Mouse (Mus musculus): ENCODE results near the gene Gm35549. TPM values are rescaled to one million over a fixed set of nuclear protein-coding genes. Genes with fewer than 3 reads are reported as not detected.
A peak's percentile ranks its signal among the peaks of the same experiment; 100 is the strongest.
"Not testable (repeated sequence)": the region's sequence is repeated elsewhere in the genome, so short reads cannot be mapped to it uniquely, and the experiment has no call there.

Gene Gm35549
- total RNA-seq (2021) = not detected

- intact Hi-C loops (cut with DNase I) = no loop called here
These were observed at the start of gene Gm35549 for GRCm38 (mm10) chr9:122843760-122844159. Gene Gm35549 (minus strand): TSS chr9:122844035.

DNA sequence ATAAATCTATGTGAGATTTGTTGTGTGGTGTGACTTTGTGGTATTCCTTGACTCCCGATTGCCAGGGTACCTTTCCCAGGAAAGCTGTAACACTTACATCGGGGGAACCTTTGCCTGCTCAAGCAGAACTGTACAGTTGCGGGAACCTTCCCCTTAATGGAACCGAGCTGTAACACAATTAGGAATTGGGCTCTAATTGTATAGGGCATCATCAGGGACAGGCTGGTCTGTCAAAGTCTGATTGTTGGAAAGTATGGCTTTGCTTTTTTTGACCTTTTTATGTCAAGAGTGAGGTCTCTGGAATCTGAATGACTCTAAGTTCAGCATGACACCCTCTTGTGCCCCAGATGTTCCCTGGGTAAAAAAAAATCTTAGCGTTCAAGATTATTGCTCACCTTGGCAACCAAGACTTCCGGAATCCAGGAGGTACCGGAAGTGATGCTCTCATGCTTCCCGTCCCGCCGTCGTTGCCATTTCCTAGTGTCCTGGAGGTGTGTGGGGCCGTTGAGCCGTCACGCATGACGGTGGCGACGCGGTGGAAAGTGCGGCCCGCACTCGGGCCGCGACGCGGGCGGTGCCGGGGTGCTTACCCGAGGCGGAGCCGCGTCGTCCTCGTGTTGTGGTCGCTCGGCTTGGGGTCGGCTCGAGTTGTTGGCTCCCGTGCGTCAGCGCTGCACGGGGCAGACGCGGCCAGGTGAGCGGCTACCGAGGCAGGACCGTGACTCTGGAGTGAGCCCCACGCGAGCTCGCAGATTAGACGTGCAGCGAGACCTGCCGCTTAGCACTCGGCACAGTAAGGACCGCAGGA is 42.7 kb upstream of the Gm35549 start:
- intact Hi-C loops (cut with DNase I) = no loop called here

More at GRCm38 (mm10) chr9:122843760-122844159, at the start of gene Gm35549:
- no peak for DNase-seq (ENCODE audit: low spot score in 2 of 2)

GRCm38 (mm10) chr9:122885385-122885784 is 41.5 kb upstream of the Gm35549 start, which contains the start of gene Zkscan7:
Gene Zkscan7 (plus strand): TSS chr9:122885685.
- no peak for DNase-seq (ENCODE audit: low spot score in 2 of 2)
- intact Hi-C loops (cut with DNase I) = no loop called here

More for the DNA sequence above, 42.7 kb upstream of the Gm35549 start:
- peak; percentile 66 to 73 for DNase-seq (ENCODE audit: low spot score in 2 of 2)

- DNase-seq (ENCODE audit: low spot score in 2 of 2) = no peak
These were observed 31.3 kb upstream of the Gm35549 start for GRCm38 (mm10) chr9:122875145-122875544.

DNA sequence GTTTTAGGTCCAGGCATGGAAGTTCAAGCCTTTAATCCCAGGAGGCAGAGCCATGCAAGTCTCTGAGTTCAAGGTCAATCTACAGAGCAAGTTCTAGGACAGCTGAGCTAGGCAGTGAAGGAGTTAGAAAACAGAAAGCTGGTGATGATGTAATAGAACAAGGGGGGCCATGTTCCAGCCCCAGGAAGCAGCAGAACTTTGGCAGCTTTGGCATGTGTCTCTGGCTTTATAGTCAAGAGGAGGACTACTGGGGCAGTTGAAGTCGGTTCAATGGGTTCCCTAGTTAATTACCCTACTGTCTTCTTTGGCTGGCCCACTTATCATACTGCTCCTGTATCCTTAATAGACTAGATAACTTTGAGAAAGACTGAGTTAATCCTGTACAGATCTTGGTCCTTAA is 30.8 kb upstream of the Gm35549 start:
- DNase-seq (ENCODE audit: low spot score in 2 of 2) = no peak
- intact Hi-C loops (cut with DNase I) = no loop called here

More at GRCm38 (mm10) chr9:122875145-122875544, 31.3 kb upstream of the Gm35549 start:
- intact Hi-C loops (cut with DNase I) = no loop called here

GRCm38 (mm10) chr9:122872595-122872994 is 28.8 kb upstream of the Gm35549 start:
- DNase-seq (ENCODE audit: low spot score in 2 of 2) = no peak
- intact Hi-C loops (cut with DNase I) = no loop called here

- no peak for DNase-seq (ENCODE audit: low spot score in 2 of 2)
- intact Hi-C loops (cut with DNase I) = loop anchor here (5.0 kb wide), 1 partner anchor 86 kb away; the partner anchor contains the start of genes 1110059G10Rik and Kif15
These were observed 22.4 kb upstream of the Gm35549 start for GRCm38 (mm10) chr9:122866192-122866591.

- peak; percentile 83 to 84 for DNase-seq (ENCODE audit: low spot score in 2 of 2)
- intact Hi-C loops (cut with DNase I) = loop anchor here (5.0 kb wide), 1 partner anchor 87 kb away; the partner anchor contains the start of genes 1110059G10Rik and Kif15
These were observed 21.9 kb upstream of the Gm35549 start, which contains the start of gene Zfp445 for GRCm38 (mm10) chr9:122865697-122866166. Gene Zfp445 (minus strand): TSS chr9:122866006.

DNA sequence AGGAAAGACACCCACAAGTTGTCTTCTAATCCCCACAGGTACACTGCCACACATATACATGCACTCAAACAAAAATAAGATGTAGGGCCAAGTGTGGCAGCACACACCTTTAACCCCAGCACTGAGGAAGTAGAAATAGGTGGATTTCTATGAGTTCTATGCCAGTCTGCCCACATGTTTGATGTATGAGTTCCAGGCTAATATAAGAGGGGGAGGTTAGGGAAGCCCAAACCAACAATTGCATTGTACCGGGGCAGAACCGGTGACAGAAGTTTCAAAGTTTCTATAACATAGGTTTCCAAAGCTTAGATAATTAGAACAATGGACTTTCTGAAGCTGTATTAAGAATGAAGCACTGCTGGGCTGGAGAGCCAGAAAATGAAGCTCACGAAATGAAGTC is 21.0 kb upstream of the Gm35549 start:
- intact Hi-C loops (cut with DNase I) = loop anchor here (5.0 kb wide), 1 partner anchor 87 kb away; the partner anchor contains the start of genes 1110059G10Rik and Kif15
- no peak for DNase-seq (ENCODE audit: low spot score in 2 of 2)

DNA sequence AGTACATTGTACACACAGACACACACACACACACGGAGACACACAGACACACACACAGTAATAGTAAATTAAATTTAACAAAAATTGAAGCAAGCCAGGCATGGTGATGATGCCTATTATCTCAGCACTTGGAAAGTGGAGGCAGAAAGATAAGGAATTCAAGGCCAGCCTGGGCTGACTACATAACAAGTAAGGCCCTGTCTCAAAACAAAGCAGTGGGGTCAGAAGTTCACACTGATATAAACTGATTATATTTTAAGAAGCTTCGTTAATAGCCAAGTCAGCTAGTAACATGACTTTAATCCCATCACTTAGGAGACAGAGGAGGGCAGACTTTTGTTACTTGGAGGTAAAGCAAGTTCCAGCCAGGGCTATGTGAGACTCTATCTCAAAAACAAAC is 19.9 kb upstream of the Gm35549 start:
- intact Hi-C loops (cut with DNase I) = no loop called here
- DNase-seq (ENCODE audit: low spot score in 2 of 2) = no peak

- intact Hi-C loops (cut with DNase I) = no loop called here
- no peak for DNase-seq (ENCODE audit: low spot score in 2 of 2)
These were observed 16.9 kb upstream of the Gm35549 start for GRCm38 (mm10) chr9:122860752-122861151.

GRCm38 (mm10) chr9:122856716-122857115 is 12.9 kb upstream of the Gm35549 start:
- intact Hi-C loops (cut with DNase I) = no loop called here
- DNase-seq (ENCODE audit: low spot score in 2 of 2) = no peak

DNA sequence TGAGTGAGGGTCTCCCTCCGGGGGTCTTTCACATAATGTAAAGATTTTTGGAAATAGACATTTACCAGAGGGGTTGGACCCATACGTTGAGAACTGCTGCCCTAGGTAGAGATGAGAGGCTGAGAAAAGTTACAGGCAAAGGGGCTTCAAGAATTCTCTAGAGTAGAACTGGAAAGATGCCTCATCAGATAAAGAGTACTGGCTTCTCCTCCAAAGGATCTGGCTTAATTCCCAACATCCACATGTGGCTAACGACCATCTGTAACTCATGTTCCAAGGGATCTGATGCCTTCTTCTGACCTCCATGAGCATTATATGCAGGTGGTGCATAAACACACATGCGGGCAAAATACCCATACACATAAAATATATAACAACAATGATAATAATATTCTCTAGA is 11.8 kb upstream of the Gm35549 start:
- intact Hi-C loops (cut with DNase I) = no loop called here
- no peak for DNase-seq (ENCODE audit: low spot score in 2 of 2)

DNA sequence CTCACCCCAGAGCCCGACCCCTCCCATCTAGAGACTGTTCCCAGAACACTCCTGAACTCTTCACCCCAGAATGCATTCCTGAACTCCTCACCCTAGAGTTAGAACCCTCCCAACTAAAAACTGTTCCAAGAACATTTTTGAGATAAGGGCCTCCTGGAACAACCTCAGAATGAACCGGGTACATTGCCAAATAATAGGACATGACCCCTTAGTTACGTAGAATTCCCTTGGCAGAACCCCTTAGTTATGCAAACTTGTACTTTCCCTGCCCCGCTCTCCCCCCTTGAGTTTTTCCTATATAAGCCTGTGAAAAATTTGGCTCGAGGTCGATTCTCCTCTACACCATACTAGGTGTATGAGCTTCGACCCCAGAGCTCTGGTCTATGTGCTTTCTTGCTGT is 11.3 kb upstream of the Gm35549 start:
- intact Hi-C loops (cut with DNase I); DNase-seq (ENCODE audit: low spot score in 2 of 2): not testable (repeated sequence)

- intact Hi-C loops (cut with DNase I) = no loop called here
- DNase-seq (ENCODE audit: low spot score in 2 of 2) = no peak
These were observed 10.7 kb upstream of the Gm35549 start for GRCm38 (mm10) chr9:122854526-122854925.

GRCm38 (mm10) chr9:122847811-122848311 is 4.0 kb upstream of the Gm35549 start:
- DNase-seq (ENCODE audit: low spot score in 2 of 2); intact Hi-C loops (cut with DNase I): not testable (repeated sequence)

DNA sequence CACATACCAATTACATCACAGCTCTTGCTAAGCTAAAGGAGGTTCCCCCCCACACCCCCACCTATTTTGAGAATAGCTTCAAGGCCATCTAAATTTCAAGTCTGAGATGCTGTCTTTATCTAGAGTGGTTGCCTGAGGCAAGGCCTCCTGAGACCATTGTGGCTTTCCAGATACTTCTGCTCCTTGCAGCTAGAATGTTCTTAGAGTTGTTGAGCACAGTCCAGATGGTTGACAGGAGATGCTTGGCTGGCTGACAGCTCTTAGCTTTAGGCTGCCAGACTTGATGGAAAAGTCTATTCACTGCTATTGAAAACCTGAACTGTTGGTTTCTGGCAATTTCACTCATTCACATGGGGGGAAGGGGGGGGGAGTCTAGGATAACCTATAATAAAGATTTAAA is 2.3 kb upstream of the Gm35549 start:
- peak; percentile 55 to 75 for DNase-seq (ENCODE audit: low spot score in 2 of 2)
- intact Hi-C loops (cut with DNase I) = no loop called here

DNA sequence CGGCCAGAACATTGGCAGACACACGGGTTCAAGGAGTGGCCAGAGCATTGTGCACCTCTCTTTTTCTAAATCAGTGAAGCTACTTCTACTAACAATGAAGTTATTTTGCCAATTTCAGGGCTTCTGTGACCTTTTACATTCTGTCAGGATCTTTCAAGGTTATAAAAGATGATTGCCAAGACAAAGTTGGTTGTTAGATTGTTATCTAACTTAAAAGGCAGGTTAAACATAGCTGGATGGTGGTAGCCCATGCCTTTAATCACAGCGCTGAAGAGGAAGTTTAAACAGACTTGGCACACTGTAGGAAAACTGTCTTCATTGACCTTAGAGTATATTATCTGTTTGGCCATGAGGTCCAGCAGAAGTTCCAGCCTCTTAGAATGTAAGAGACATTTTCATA is 1.8 kb upstream of the Gm35549 start:
- DNase-seq (ENCODE audit: low spot score in 2 of 2) = no peak
- intact Hi-C loops (cut with DNase I) = no loop called here

- intact Hi-C loops (cut with DNase I) = no loop called here
- no peak for DNase-seq (ENCODE audit: low spot score in 2 of 2)
These were observed 6.2 kb downstream of the Gm35549 start for GRCm38 (mm10) chr9:122837680-122838079.

DNA sequence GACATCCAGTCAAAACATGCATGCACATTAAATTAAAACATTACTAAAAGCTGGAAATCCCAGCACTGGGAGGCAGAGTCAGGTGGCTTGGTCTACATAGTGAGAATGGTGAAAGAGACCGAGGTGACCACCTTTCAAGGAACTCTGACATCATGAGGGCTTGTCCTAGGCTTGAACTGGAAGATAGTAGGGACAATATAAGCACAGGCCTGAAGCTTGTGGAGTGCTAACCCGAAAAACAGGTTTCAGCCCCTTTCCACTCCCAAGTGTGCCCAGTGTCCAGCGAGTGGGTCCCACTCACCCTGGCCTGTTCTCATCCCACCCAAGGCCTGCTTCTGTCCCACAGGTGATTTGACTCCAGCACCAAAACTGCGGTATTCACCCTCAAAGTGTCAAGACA is 6.6 kb downstream of the Gm35549 start:
- intact Hi-C loops (cut with DNase I) = no loop called here
- DNase-seq (ENCODE audit: low spot score in 2 of 2) = no peak

GRCm38 (mm10) chr9:122836790-122837189 is 7.0 kb downstream of the Gm35549 start:
- DNase-seq (ENCODE audit: low spot score in 2 of 2) = peak; percentile 52 to 65
- intact Hi-C loops (cut with DNase I) = no loop called here

Measured in left cerebral cortex, postnatal 25 days (tissue).